Mouse (Mus musculus) adrenal gland, adult 2 months (tissue): Measurements from ENCODE around the gene Sox5. TPM values are rescaled to one million over a fixed set of nuclear protein-coding genes. Genes with fewer than 3 reads are reported as not detected.

ENCODE experiments used
- DNase-seq: peaks from one replicate; pipeline ENCODE4 v3.0.0; 2021
- polyA plus RNA-seq: library from polyadenylated mRNA; depleted of rRNA; stranded (reverse); fragments of >200 nt; gene quantifications from 2 replicates; pipeline ENCODE4 v1.2.3, GENCODE M21; 2012
- total RNA-seq, 2 experiments: library from RNA; stranded (reverse); gene quantifications; 2 replicates each; pipeline ENCODE4 v1.2.3; 2021

Gene Sox5
- total and polyA plus RNA-seq, 3 experiments: 4.2 to 17.4 (median 17.1) TPM

- DNase-seq: no peak
Measured at GRCm38 (mm10) chr6:144044381-144044780, 737.4 kb downstream of the Sox5 start.

DNA sequence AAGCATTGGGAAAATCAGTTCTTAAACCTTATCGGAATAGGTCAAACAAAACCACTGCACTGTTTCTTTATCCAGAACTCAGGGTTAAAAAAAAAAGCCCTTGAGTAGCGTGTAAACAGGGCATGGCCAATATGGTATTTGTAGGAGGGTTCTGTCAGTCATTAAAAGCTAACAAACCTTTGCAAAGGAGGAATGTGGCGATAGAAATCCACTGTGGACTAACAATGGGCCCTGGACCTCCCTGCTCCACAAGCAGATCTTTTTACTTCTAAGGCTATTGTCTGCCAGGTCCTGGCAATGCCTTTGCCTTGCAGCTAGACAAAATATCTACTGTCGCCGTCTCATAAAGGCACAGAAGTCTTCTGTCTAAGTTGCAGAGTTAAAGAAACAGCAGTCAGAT, 738.8 kb downstream of the Sox5 start:
- no peak for DNase-seq

- DNase-seq: no peak
Measured at GRCm38 (mm10) chr6:144041941-144042340, 739.8 kb downstream of the Sox5 start.

DNA sequence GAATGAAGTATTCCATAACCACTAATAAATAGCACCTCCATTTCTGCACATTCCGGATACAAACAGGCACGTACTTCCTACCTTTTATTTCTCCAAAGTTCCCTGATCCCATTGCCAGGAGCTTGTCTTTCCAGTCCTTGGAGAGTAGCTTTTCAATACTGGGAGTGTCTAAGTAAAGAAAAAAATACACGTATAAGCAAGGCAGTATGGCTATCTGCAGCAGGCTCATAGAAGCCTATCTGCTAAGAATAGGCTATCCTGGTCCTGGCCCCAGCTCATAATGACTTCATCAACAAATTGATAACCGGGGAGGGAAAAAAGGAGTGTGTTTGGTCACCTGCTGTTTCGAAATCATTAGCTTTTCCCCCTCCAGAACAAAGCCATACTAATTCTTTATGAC, 740.6 kb downstream of the Sox5 start:
- DNase-seq: no peak

DNA sequence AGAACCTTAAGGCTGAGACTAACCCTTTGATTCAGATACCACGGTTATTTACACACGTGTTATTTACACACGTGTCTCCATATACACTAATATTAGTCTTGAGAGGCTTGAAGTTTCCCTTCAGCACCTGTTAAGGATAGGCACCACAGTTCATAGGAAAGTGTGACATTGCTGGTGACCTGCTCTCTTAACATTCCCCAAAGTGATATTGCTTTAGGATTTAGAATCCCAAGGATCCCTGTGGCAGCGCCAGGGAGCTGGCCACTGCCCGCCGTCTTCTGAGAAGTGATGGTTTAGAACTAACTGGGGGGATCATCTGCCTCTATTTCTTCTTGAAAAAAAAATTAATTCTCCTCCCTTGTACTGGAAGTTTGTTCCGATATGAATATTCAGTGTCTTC, 741.4 kb downstream of the Sox5 start:
- no peak for DNase-seq

- no peak for DNase-seq
Measured at GRCm38 (mm10) chr6:144039221-144039620, 742.6 kb downstream of the Sox5 start.

- DNase-seq: no peak
Measured at GRCm38 (mm10) chr6:144033191-144033590, 748.6 kb downstream of the Sox5 start.

DNA sequence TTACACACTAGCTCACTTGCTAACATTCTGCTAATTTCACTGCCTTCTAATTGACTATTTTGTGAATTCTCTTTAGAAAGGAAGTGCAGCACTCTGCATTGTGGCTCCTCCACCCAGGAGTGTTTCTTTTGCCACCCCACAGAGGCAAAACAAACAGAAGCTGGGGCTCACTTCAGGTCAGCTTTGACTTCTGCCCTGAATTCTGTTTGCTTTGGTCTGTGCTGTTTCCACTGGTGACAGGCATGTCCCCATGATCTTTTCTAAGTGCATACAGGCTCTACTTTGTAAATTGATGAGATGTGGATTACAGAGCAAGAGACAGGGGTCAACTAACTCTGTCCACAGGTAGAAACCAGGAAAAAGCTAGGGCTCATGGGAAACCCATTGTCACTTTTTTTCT, 764.8 kb downstream of the Sox5 start:
- no peak for DNase-seq

DNA sequence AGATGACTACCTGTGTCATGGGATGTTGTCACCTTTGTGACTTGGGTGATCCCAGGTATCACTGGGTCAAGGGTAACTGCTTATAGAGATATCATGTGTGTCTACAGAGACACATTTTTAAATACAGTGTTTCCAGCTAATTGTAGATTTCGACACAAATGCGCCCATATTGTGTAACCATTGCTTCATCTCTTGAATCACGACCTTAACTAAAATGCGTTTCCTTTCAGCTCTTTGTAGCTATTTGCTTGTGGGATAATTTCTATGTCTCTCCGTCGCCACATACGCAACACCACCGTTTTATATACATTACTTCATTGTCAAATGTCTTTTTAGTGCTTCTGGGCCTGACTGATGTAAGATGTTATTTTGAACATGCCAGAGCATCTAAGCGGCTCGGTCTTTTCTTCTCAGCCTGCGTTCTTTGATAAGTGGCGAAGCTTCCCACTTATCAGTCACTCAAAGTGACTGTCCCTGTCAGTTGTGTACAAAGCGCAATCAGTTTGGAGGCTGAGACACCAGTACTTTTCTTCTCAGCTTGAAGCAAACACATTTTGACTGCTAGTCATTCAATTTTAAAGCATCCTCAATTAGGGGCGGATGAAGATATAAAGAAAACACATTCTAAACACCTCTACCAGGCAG, 769.8 kb downstream of the Sox5 start:
- no peak for DNase-seq

GRCm38 (mm10) chr6:144010995-144011394, 770.8 kb downstream of the Sox5 start:
- no peak for DNase-seq

DNA sequence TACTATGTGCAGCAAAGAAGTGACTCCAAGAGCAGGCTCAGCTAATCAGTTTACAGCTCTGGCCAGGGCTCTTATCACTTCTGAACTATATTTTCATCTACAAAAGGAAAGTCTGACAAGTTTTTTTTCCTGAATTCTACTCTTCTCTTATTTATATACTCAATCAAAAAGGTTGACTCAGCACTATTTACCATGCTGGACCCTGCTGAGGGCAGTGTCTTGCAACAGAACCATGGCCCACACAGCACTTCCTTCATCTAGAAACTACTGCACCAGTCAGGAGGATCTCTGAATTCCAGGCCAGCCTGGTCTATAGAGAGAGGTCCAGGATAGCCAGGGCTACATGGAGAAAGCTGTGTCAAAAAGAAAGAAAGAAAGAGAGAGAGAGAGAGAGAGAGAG, 771.5 kb downstream of the Sox5 start:
- DNase-seq: no peak

DNA sequence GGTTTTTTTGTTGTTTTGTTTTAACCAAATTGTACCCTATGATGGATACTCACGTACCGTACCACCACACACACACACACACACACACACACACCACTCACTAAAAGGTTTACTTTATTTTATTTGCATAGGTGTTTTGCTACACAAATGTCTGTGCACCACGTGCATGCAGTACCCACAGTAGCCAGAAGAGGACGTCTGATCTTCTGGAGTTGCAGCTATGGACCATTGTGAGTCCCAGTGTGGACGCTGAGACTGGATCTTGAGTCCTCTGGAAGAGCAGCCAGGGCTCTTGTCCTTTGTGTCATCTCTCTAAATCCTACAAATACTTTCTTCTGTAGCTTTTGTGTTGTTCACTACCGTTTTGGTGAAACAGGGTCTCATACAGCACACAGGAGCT, 776.6 kb downstream of the Sox5 start:
- no peak for DNase-seq

GRCm38 (mm10) chr6:143998201-143998600, 783.6 kb downstream of the Sox5 start:
- no peak for DNase-seq

DNA sequence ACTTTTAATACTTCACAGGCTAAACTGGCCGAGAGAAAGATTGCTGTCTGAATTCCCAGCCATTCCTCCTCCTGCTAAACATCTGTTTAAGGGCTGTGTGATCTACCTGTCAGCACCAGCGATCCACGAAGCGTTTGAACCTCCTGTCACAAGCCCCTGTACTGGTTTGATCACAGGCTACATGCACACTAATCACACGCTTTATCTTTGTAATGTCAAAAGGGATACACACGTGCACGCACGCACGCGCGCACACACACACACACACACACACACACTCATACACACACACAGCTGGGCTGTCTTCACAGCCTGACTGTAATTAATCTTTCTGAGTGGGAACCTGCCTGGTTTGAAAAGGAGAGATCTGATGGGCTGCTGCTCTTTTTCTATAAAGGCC, 784.2 kb downstream of the Sox5 start:
- no peak for DNase-seq

- no peak for DNase-seq
Measured at GRCm38 (mm10) chr6:143995046-143995445, 786.7 kb downstream of the Sox5 start.

DNA sequence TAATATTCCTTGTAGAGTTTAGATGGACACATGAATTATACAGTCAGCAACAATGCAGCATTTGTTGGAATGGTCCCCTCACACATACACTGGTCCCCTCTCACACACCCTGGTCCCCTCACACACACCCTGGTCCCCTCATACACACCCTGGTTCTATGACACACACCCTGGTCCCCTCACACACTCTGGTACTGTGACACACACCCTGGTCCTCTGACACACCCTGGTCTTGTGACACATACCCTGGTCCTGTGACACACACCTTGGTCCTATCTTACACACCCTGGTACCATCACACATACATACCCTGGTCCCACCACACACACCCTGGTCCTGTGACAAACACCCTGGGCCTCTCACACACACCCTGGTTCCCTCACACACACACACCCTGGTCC, 794.2 kb downstream of the Sox5 start:
- DNase-seq: no peak

- no peak for DNase-seq
Measured at GRCm38 (mm10) chr6:143980131-143980530, 801.6 kb downstream of the Sox5 start.

GRCm38 (mm10) chr6:143967724-143968400, 813.9 kb downstream of the Sox5 start:
- DNase-seq: no peak

DNA sequence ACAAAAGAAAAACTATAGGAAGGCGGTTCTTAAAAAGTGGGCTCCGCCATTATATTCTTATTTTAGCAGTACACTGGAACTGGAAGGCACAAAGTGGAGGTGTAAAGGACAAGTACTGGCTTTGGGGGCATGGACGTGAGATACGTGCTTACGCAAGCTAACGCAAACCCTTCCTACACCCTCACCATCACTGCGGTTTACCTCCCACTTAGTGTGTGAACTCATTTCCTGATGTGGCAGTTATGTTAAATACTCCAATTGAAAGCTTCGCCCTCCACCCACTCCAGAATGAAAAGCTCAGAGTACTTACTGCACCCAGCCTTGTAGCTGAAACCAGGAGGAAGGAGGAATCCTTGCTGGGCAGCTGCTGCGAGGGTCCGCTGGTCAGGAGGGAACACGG, 821.3 kb downstream of the Sox5 start:
- DNase-seq: no peak

- no peak for DNase-seq
Measured at GRCm38 (mm10) chr6:143960081-143960480, 821.7 kb downstream of the Sox5 start.

GRCm38 (mm10) chr6:143958372-143958771, 823.4 kb downstream of the Sox5 start:
- DNase-seq: no peak

GRCm38 (mm10) chr6:143957063-143957462, 824.7 kb downstream of the Sox5 start:
- no peak for DNase-seq

DNA sequence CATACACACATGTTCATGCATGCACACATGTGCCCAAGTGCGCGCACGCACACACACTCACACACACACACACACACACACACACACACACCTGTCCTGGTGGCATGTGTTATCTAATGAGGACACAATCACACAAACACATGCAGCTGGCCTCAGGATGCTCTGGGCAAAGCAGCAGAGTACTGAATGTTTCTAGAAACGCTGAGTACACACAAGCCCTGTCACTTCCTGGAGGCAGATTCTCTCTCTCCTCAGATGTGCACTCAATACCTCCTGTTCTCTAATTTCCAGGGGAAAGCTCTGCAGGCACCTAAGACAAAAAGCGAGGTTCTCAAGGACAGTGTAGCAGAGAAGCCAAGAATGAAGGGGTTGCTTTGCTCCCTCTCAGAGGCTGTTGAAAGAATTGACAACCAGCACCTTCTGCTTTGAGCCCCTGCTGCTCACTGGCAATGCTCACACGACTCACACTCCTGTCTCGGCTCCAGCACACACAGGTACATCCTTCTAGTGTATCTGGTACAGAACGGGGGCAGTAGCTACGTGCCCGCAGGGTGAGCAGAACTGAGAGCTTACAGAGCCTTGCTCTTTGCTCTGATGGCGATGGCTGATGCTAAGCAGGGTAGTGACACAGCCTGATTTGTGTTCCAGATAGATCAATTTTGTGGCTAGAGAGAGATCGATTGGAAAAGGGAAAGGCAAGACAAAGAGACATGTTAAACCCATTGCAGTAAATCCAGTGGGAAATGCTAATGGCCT, 833.0 kb downstream of the Sox5 start:
- DNase-seq: no peak
